Mouse (Mus musculus): ENCODE results near the gene Fam189b. TPM values are rescaled to one million over a fixed set of nuclear protein-coding genes. Genes with fewer than 3 reads are reported as not detected.

The Fam189b gene
- polyA plus RNA-seq, 1 experiment = 27.4 TPM

- H3K4me3 ChIP-seq (ENCODE audit: insufficient read depth, poor library complexity, severe bottlenecking) = no peak overlapping the region
- TF ChIP-seq MYOD1 (IDR thresholded peaks at IDR 0.05; ENCODE audit: control insufficient read depth, insufficient read length, low read depth) = no peak
- TF ChIP-seq USF1 (IDR thresholded peaks at IDR 0.05; ENCODE audit: low read depth) = no peak
- TF ChIP-seq CEBPB (IDR thresholded peaks at IDR 0.05; ENCODE audit: low read depth) = no peak
- no peak for TF ChIP-seq MYOG (IDR thresholded peaks at IDR 0.05; ENCODE audit: control insufficient read depth, extremely low read depth, insufficient read length)
- no peak for TF ChIP-seq FOSL1 (IDR thresholded peaks at IDR 0.05; ENCODE audit: insufficient read depth, low read length, poor library complexity, severe bottlenecking)
- no peak for TF ChIP-seq MAX (IDR thresholded peaks at IDR 0.05)
- no peak for TF ChIP-seq CTCF (IDR thresholded peaks at IDR 0.05; ENCODE audit: control insufficient read depth, insufficient read depth, insufficient read length)
- no peaks in the 10 kb centered on the region for H3K79me2 ChIP-seq (ENCODE audit: control insufficient read depth, insufficient read depth)
- H3ac ChIP-seq (ENCODE audit: control insufficient read depth, insufficient read length, low read depth) = no peak overlapping the region
- H3K36me3 ChIP-seq (ENCODE audit: control insufficient read depth, insufficient read depth) = no peaks in the 10 kb centered on the region
- H3K79me3 ChIP-seq (ENCODE audit: low read depth) = no peaks in the 10 kb centered on the region
- H3K27me3 ChIP-seq (ENCODE audit: control insufficient read depth, insufficient read depth, insufficient read length) = no peaks in the 10 kb centered on the region
Observed at GRCm38 (mm10) chr3:89221167-89221566, 38.2 kb downstream of the Fam189b start.

GRCm38 (mm10) chr3:89224796-89225195 lies 41.9 kb downstream of the Fam189b start:
- no peak overlapping the region for H3K4me3 ChIP-seq (ENCODE audit: insufficient read depth, poor library complexity, severe bottlenecking)
- no peak overlapping the region for H3ac ChIP-seq (ENCODE audit: control insufficient read depth, insufficient read length, low read depth)
- no peaks in the 10 kb centered on the region for H3K36me3 ChIP-seq (ENCODE audit: control insufficient read depth, insufficient read depth)
- H3K27me3 ChIP-seq (ENCODE audit: control insufficient read depth, insufficient read depth, insufficient read length) = no peaks in the 10 kb centered on the region
- H3K79me3 ChIP-seq (ENCODE audit: low read depth) = no peaks in the 10 kb centered on the region
- H3K79me2 ChIP-seq (ENCODE audit: control insufficient read depth, insufficient read depth) = no peaks in the 10 kb centered on the region
- no peak for TF ChIP-seq MYOG (IDR thresholded peaks at IDR 0.05; ENCODE audit: control insufficient read depth, extremely low read depth, insufficient read length)
- TF ChIP-seq MYOD1 (IDR thresholded peaks at IDR 0.05; ENCODE audit: control insufficient read depth, insufficient read length, low read depth) = no peak
- TF ChIP-seq FOSL1 (IDR thresholded peaks at IDR 0.05; ENCODE audit: insufficient read depth, low read length, poor library complexity, severe bottlenecking) = no peak
- no peak for TF ChIP-seq CTCF (IDR thresholded peaks at IDR 0.05; ENCODE audit: control insufficient read depth, insufficient read depth, insufficient read length)
- no peak for TF ChIP-seq USF1 (IDR thresholded peaks at IDR 0.05; ENCODE audit: low read depth)
- TF ChIP-seq CEBPB (IDR thresholded peaks at IDR 0.05; ENCODE audit: low read depth) = no peak
- TF ChIP-seq MAX (IDR thresholded peaks at IDR 0.05) = no peak

GRCm38 (mm10) chr3:89225321-89225815 lies 42.4 kb downstream of the Fam189b start:
- Histone ChIP-seq H3K36me3 (ENCODE audit: control insufficient read depth, insufficient read depth) (no peaks in the 10 kb centered on the region), H3K79me3 (ENCODE audit: low read depth) (no peaks in the 10 kb centered on the region), H3ac (ENCODE audit: control insufficient read depth, insufficient read length, low read depth) (no peak overlapping the region), H3K79me2 (ENCODE audit: control insufficient read depth, insufficient read depth) (no peaks in the 10 kb centered on the region), H3K4me3 (ENCODE audit: insufficient read depth, poor library complexity, severe bottlenecking) (no peak overlapping the region), H3K27me3 (ENCODE audit: control insufficient read depth, insufficient read depth, insufficient read length) (no peaks in the 10 kb centered on the region)
- no peak for TF ChIP-seq CTCF (IDR thresholded peaks at IDR 0.05; ENCODE audit: control insufficient read depth, insufficient read depth, insufficient read length)
- no peak for TF ChIP-seq CEBPB (IDR thresholded peaks at IDR 0.05; ENCODE audit: low read depth)
- no peak for TF ChIP-seq FOSL1 (IDR thresholded peaks at IDR 0.05; ENCODE audit: insufficient read depth, low read length, poor library complexity, severe bottlenecking)
- TF ChIP-seq MYOD1 (IDR thresholded peaks at IDR 0.05; ENCODE audit: control insufficient read depth, insufficient read length, low read depth) = no peak
- no peak for TF ChIP-seq MAX (IDR thresholded peaks at IDR 0.05)
- TF ChIP-seq USF1 (IDR thresholded peaks at IDR 0.05; ENCODE audit: low read depth) = no peak
- TF ChIP-seq MYOG (IDR thresholded peaks at IDR 0.05; ENCODE audit: control insufficient read depth, extremely low read depth, insufficient read length) = no peak

- H3K79me3 ChIP-seq (ENCODE audit: low read depth) = no peaks in the 10 kb centered on the region
- H3K27me3 ChIP-seq (ENCODE audit: control insufficient read depth, insufficient read depth, insufficient read length) = no peaks in the 10 kb centered on the region
- H3K4me3 ChIP-seq (ENCODE audit: insufficient read depth, poor library complexity, severe bottlenecking) = no peak overlapping the region
- no peak for TF ChIP-seq CEBPB (IDR thresholded peaks at IDR 0.05; ENCODE audit: low read depth)
- TF ChIP-seq CTCF (IDR thresholded peaks at IDR 0.05; ENCODE audit: control insufficient read depth, insufficient read depth, insufficient read length) = no peak
- TF ChIP-seq MYOD1 (IDR thresholded peaks at IDR 0.05; ENCODE audit: control insufficient read depth, insufficient read length, low read depth) = no peak
- TF ChIP-seq USF1 (IDR thresholded peaks at IDR 0.05; ENCODE audit: low read depth) = no peak
- no peak for TF ChIP-seq MYOG (IDR thresholded peaks at IDR 0.05; ENCODE audit: control insufficient read depth, extremely low read depth, insufficient read length)
- no peak for TF ChIP-seq FOSL1 (IDR thresholded peaks at IDR 0.05; ENCODE audit: insufficient read depth, low read length, poor library complexity, severe bottlenecking)
- no peak for TF ChIP-seq MAX (IDR thresholded peaks at IDR 0.05)
- H3K36me3 ChIP-seq (ENCODE audit: control insufficient read depth, insufficient read depth) = no peaks in the 10 kb centered on the region
- H3ac ChIP-seq (ENCODE audit: control insufficient read depth, insufficient read length, low read depth) = no peak overlapping the region
- H3K79me2 ChIP-seq (ENCODE audit: control insufficient read depth, insufficient read depth) = no peaks in the 10 kb centered on the region
Observed at GRCm38 (mm10) chr3:89225918-89226317, 43.0 kb downstream of the Fam189b start.

- Histone ChIP-seq H3K79me3 (ENCODE audit: low read depth) (no peaks in the 10 kb centered on the region), H3K27me3 (ENCODE audit: control insufficient read depth, insufficient read depth, insufficient read length) (no peaks in the 10 kb centered on the region), H3ac (ENCODE audit: control insufficient read depth, insufficient read length, low read depth) (no peak overlapping the region), H3K36me3 (ENCODE audit: control insufficient read depth, insufficient read depth) (no peaks in the 10 kb centered on the region), H3K4me3 (ENCODE audit: insufficient read depth, poor library complexity, severe bottlenecking) (no peak overlapping the region), H3K79me2 (ENCODE audit: control insufficient read depth, insufficient read depth) (no peaks in the 10 kb centered on the region)
- no peak for TF ChIP-seq FOSL1 (IDR thresholded peaks at IDR 0.05; ENCODE audit: insufficient read depth, low read length, poor library complexity, severe bottlenecking)
- TF ChIP-seq USF1 (IDR thresholded peaks at IDR 0.05; ENCODE audit: low read depth) = no peak
- no peak for TF ChIP-seq MYOG (IDR thresholded peaks at IDR 0.05; ENCODE audit: control insufficient read depth, extremely low read depth, insufficient read length)
- no peak for TF ChIP-seq MYOD1 (IDR thresholded peaks at IDR 0.05; ENCODE audit: control insufficient read depth, insufficient read length, low read depth)
- no peak for TF ChIP-seq MAX (IDR thresholded peaks at IDR 0.05)
- no peak for TF ChIP-seq CTCF (IDR thresholded peaks at IDR 0.05; ENCODE audit: control insufficient read depth, insufficient read depth, insufficient read length)
- no peak for TF ChIP-seq CEBPB (IDR thresholded peaks at IDR 0.05; ENCODE audit: low read depth)
Observed at GRCm38 (mm10) chr3:89226361-89226760, 43.4 kb downstream of the Fam189b start.
